Mouse (Mus musculus) hindbrain, embryonic 14.5 days (tissue): Measurements from ENCODE around the gene Ninj2. TPM values are rescaled to one million over a fixed set of nuclear protein-coding genes. Genes with fewer than 3 reads are reported as not detected.

Experiments
- ATAC-seq: fragments of 200-750 bp; cut with Nextera tagmentation; 2 replicates; pipeline ENCODE4 v1.8.0; 2017; ENCODE audit warnings: moderate number of reproducible peaks, mild to moderate bottlenecking, moderate TSS enrichment, moderate library complexity; ENCODE audit not compliant: low FRiP score
- DNase-seq: peaks from one replicate; pipeline ENCODE4 v3.0.0-alpha.2; 2015; ENCODE audit warnings: low spot score
- H3K27ac ChIP-seq: fragments of 300-500 bp; sonication (generic); 2 replicates; pipeline ENCODE4 v1.5.1; 2014; ENCODE audit warnings: mild to moderate bottlenecking, moderate library complexity
- H3K27me3 ChIP-seq: fragments of 300-500 bp; sonication (generic); 2 replicates; pipeline ENCODE4 v1.6.1; 2014; ENCODE audit warnings: mild to moderate bottlenecking, low read length, mixed read lengths; ENCODE audit not compliant: control insufficient read depth, insufficient read depth
- H3K36me3 ChIP-seq: fragments of 300-500 bp; sonication (generic); replicated peaks from 2 replicates; pipeline ENCODE4 v1.6.1; 2014; ENCODE audit not compliant: control insufficient read depth, insufficient read depth
- H3K4me1 ChIP-seq: fragments of 300-500 bp; sonication (generic); replicated peaks from 2 replicates; pipeline ENCODE4 v1.6.1; 2014; ENCODE audit warnings: antibody characterized with exemption, low read length, mixed read lengths; ENCODE audit not compliant: control insufficient read depth, insufficient read depth
- H3K4me2 ChIP-seq: fragments of 300-500 bp; sonication (generic); replicated peaks from 2 replicates; pipeline ENCODE4 v1.6.1; 2014; ENCODE audit warnings: mild to moderate bottlenecking, moderate library complexity
- H3K4me3 ChIP-seq: fragments of 300-500 bp; sonication (generic); replicated peaks from 2 replicates; pipeline ENCODE4 v1.5.1; 2014; ENCODE audit warnings: mild to moderate bottlenecking, low read length
- H3K9ac ChIP-seq: fragments of 300-500 bp; sonication (generic); 2 replicates; pipeline ENCODE4 v1.6.1; 2014
- H3K9me3 ChIP-seq: fragments of 300-500 bp; sonication (generic); 2 replicates; pipeline ENCODE4 v1.6.1; 2016; ENCODE audit warnings: low read length; ENCODE audit not compliant: control insufficient read depth
- WGBS: fragments of 180-500 bp; shearing (Covaris S2); extraction: QIAGEN DNeasy Blood & Tissue Kit; methylation state at CpG from one replicate; pipeline ENCODE4 v1.1.7; 2014; 5-methylcytosine and 5-hydroxymethylcytosine counted together
- polyA plus RNA-seq: library from polyadenylated mRNA; unstranded; fragments of >200 nt; fragmentation: Nextera tagmentation; extraction: Ambion mirVana; gene quantifications from 2 replicates; pipeline ENCODE4 v1.2.1, GENCODE M21; 2014

Gene Ninj2
- polyA plus RNA-seq, 1 experiment from 2014 or later, result not detected

GRCm38 (mm10) chr6:120179044-120179755 lies 86.0 kb downstream of the Ninj2 start:
- Histone ChIP-seq H3K4me2 (no peak overlapping the region), H3K9ac (no peak overlapping the region), H3K4me3 (no peak overlapping the region), H3K27me3 (no peaks in the 10 kb centered on the region), H3K27ac (no peak overlapping the region), H3K4me1 (no peaks in the 10 kb centered on the region), H3K36me3 (no peaks in the 10 kb centered on the region), H3K9me3 (no peaks in the 10 kb centered on the region)
- ATAC-seq, result no peak
- 92% methylated on average over 6 of the region's 6 CpGs for WGBS
- DNase-seq, result no peak

GRCm38 (mm10) chr6:120179756-120180206 lies 86.6 kb downstream of the Ninj2 start:
- Histone ChIP-seq H3K27me3 (no peaks in the 10 kb centered on the region), H3K4me3 (no peak overlapping the region), H3K4me2 (no peak overlapping the region), H3K9me3 (no peaks in the 10 kb centered on the region), H3K4me1 (no peaks in the 10 kb centered on the region), H3K27ac (no peak overlapping the region), H3K36me3 (no peaks in the 10 kb centered on the region), H3K9ac (no peak overlapping the region)
- 81% methylated on average over 8 of the region's 8 CpGs for WGBS
- ATAC-seq, result no peak
- DNase-seq, result no peak

GRCm38 (mm10) chr6:120180492-120180891 lies 87.3 kb downstream of the Ninj2 start:
- H3K4me3 ChIP-seq, result no peak overlapping the region
- WGBS, result 69% methylated on average over 4 of the region's 4 CpGs
- no peak overlapping the region for H3K9ac ChIP-seq
- H3K27ac ChIP-seq, result no peak overlapping the region
- no peak overlapping the region for H3K4me2 ChIP-seq
- no peaks in the 10 kb centered on the region for H3K27me3 ChIP-seq
- ATAC-seq (no peak), DNase-seq (no peak)
- no peaks in the 10 kb centered on the region for H3K9me3 ChIP-seq
- H3K4me1 ChIP-seq, result no peaks in the 10 kb centered on the region
- no peaks in the 10 kb centered on the region for H3K36me3 ChIP-seq

GRCm38 (mm10) chr6:120182160-120182559 lies 89.0 kb downstream of the Ninj2 start:
- Histone ChIP-seq H3K27me3 (no peaks in the 10 kb centered on the region), H3K4me1 (no peaks in the 10 kb centered on the region), H3K36me3 (no peaks in the 10 kb centered on the region), H3K4me3 (no peak overlapping the region), H3K9ac (no peak overlapping the region), H3K4me2 (no peak overlapping the region), H3K27ac (no peak overlapping the region), H3K9me3 (no peaks in the 10 kb centered on the region)
- DNase-seq (no peak), ATAC-seq (no peak)
- 79% methylated on average over 5 of the region's 5 CpGs for WGBS

- no peak overlapping the region for H3K4me2 ChIP-seq
- WGBS, result 94% methylated on average over 4 of the region's 4 CpGs
- no peak overlapping the region for H3K4me3 ChIP-seq
- ATAC-seq (no peak), DNase-seq (no peak)
- peaks cover 10% of the 10 kb centered on the region for H3K4me1 ChIP-seq
- H3K27me3 ChIP-seq, result no peaks in the 10 kb centered on the region; the same call in 1 of the 2 replicates
- H3K9ac ChIP-seq, result no peak overlapping the region
- H3K9me3 ChIP-seq, result no peaks in the 10 kb centered on the region
- H3K36me3 ChIP-seq, result no peaks in the 10 kb centered on the region
- no peak overlapping the region for H3K27ac ChIP-seq
Measured at GRCm38 (mm10) chr6:120183771-120184170, 90.6 kb downstream of the Ninj2 start.

- WGBS, result 92% methylated on average over 11 of the region's 12 CpGs
- Histone ChIP-seq H3K36me3 (no peaks in the 10 kb centered on the region), H3K4me2 (no peak overlapping the region), H3K9me3 (no peaks in the 10 kb centered on the region), H3K9ac (no peak overlapping the region), H3K27ac (no peak overlapping the region), H3K27me3 (no peaks in the 10 kb centered on the region; the same call in 1 of the 2 replicates), H3K4me3 (no peak overlapping the region), H3K4me1 (peaks cover 10% of the 10 kb centered on the region)
- ATAC-seq (no peak), DNase-seq (no peak)
Measured at GRCm38 (mm10) chr6:120185012-120185730, 92.0 kb downstream of the Ninj2 start.

- DNase-seq, result no peak
- Histone ChIP-seq H3K9ac (no peak overlapping the region), H3K27me3 (no peaks in the 10 kb centered on the region; the same call in 1 of the 2 replicates), H3K9me3 (no peaks in the 10 kb centered on the region), H3K4me2 (no peak overlapping the region), H3K27ac (no peak overlapping the region), H3K4me3 (no peak overlapping the region), H3K36me3 (no peaks in the 10 kb centered on the region), H3K4me1 (peaks cover 10% of the 10 kb centered on the region)
- no peak for ATAC-seq
- WGBS, result 47% methylated on average over 7 of the region's 7 CpGs
Measured at GRCm38 (mm10) chr6:120185756-120186155, 92.6 kb downstream of the Ninj2 start.

GRCm38 (mm10) chr6:120186594-120186993 lies 93.4 kb downstream of the Ninj2 start:
- ATAC-seq (no peak), DNase-seq (no peak)
- Histone ChIP-seq H3K27me3 (no peaks in the 10 kb centered on the region; the same call in 1 of the 2 replicates), H3K27ac (no peak overlapping the region), H3K9me3 (no peaks in the 10 kb centered on the region), H3K9ac (no peak overlapping the region), H3K4me1 (peaks cover 10% of the 10 kb centered on the region), H3K36me3 (no peaks in the 10 kb centered on the region), H3K4me2 (no peak overlapping the region), H3K4me3 (no peak overlapping the region)
- 55% methylated on average over 3 of the region's 3 CpGs for WGBS

- DNase-seq (no peak), ATAC-seq (no peak)
- H3K9ac ChIP-seq, result 0 out of 2 replicates have a peak overlapping the region, but pooled peaks have one; percentile 16
- H3K27ac ChIP-seq, result no peak overlapping the region
- peak overlapping the region; percentile 36 for H3K4me2 ChIP-seq
- H3K36me3 ChIP-seq, result no peaks in the 10 kb centered on the region
- WGBS, result 14% methylated on average over 18 of the region's 18 CpGs
- no peak overlapping the region for H3K4me3 ChIP-seq
- no peaks in the 10 kb centered on the region; the same call in 1 of the 2 replicates for H3K27me3 ChIP-seq
- no peaks in the 10 kb centered on the region for H3K9me3 ChIP-seq
- peaks cover 10% of the 10 kb centered on the region for H3K4me1 ChIP-seq
Measured at GRCm38 (mm10) chr6:120187587-120188176, 94.5 kb downstream of the Ninj2 start.
